Mouse (Mus musculus) embryonic facial prominence, embryonic 13.5 days (tissue): ENCODE results near the gene Gemin5. TPM values are rescaled to one million over a fixed set of nuclear protein-coding genes. Genes with fewer than 3 reads are reported as not detected.

Experiments
- ATAC-seq: fragments of 200-750 bp; cut with Nextera tagmentation; 2 replicates; pipeline ENCODE4 v1.8.0; 2017; ENCODE audit warnings: low read depth; ENCODE audit not compliant: insufficient number of reproducible peaks, insufficient read depth, low FRiP score, low TSS enrichment
- H3K27ac ChIP-seq: fragments of 300-500 bp; sonication (generic); 2 replicates; pipeline ENCODE4 v1.5.1; 2015; ENCODE audit warnings: moderate library complexity, mild to moderate bottlenecking, inconsistent platforms
- H3K27me3 ChIP-seq: fragments of 300-500 bp; sonication (generic); 2 replicates; pipeline ENCODE4 v1.6.1; 2015; ENCODE audit warnings: mild to moderate bottlenecking, inconsistent platforms
- H3K36me3 ChIP-seq: fragments of 300-500 bp; sonication (generic); 2 replicates; pipeline ENCODE4 v1.6.1; 2015; ENCODE audit warnings: mild to moderate bottlenecking, inconsistent platforms
- H3K4me1 ChIP-seq: fragments of 300-500 bp; sonication (generic); 2 replicates; pipeline ENCODE4 v1.6.1; 2015; ENCODE audit warnings: inconsistent platforms
- H3K4me2 ChIP-seq: fragments of 300-500 bp; sonication (generic); 2 replicates; pipeline ENCODE4 v1.6.1; 2015; ENCODE audit warnings: moderate library complexity, mild to moderate bottlenecking, inconsistent platforms
- H3K4me3 ChIP-seq: fragments of 300-500 bp; sonication (generic); 2 replicates; pipeline ENCODE4 v1.5.1; 2015; ENCODE audit warnings: mild to moderate bottlenecking, inconsistent platforms
- H3K9ac ChIP-seq: fragments of 300-500 bp; sonication (generic); 2 replicates; pipeline ENCODE4 v1.6.1; 2015; ENCODE audit warnings: mild to moderate bottlenecking, inconsistent platforms
- H3K9me3 ChIP-seq: fragments of 300-500 bp; sonication (generic); 2 replicates; pipeline ENCODE4 v1.6.1; 2016; ENCODE audit warnings: inconsistent platforms
- WGBS: fragments of 180-500 bp; shearing (Covaris S2); methylation state at CpG from one replicate; pipeline ENCODE4 v1.1.7; 2015; ENCODE audit warnings: mixed read lengths; 5-methylcytosine and 5-hydroxymethylcytosine counted together
- polyA plus RNA-seq: library from polyadenylated mRNA; unstranded; fragments of >200 nt; fragmentation: Nextera tagmentation; extraction: Ambion mirVana; gene quantifications from 2 replicates; pipeline ENCODE4 v1.2.1, GENCODE M21; 2015

The Gemin5 gene
- polyA plus RNA-seq, 1 experiment from 2014 or later = 26.1 TPM

DNA sequence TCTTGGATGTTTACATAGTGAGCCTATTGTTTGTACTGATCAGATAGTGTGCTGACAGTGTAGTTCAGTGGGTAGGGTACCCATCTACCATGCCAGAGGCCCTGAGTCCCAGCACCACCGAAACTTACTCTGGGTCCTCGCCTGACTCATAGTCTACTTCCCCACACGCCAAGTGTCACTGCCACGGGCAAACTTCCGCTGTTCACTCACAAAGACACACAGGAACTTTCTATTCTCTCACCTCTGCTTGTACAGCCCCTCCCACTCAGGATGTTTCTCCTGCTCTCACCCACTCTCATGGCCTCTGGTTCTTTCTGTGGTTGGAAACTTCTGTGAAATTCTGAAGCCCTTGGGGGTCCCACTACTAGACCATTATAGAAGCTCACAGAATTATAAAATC, 72.2 kb downstream of the Gemin5 start:
- WGBS = 78% methylated on average over 5 of the region's 5 CpGs
- Histone ChIP-seq H3K36me3 (no peaks in the 10 kb centered on the region), H3K27ac (no peak overlapping the region), H3K4me1 (peaks cover 12% of the 10 kb centered on the region; the same call in 1 of the 2 replicates), H3K4me2 (no peak overlapping the region), H3K4me3 (no peak overlapping the region), H3K27me3 (peaks cover 30% of the 10 kb centered on the region), H3K9me3 (no peaks in the 10 kb centered on the region), H3K9ac (no peak overlapping the region)
- ATAC-seq = no peak

DNA sequence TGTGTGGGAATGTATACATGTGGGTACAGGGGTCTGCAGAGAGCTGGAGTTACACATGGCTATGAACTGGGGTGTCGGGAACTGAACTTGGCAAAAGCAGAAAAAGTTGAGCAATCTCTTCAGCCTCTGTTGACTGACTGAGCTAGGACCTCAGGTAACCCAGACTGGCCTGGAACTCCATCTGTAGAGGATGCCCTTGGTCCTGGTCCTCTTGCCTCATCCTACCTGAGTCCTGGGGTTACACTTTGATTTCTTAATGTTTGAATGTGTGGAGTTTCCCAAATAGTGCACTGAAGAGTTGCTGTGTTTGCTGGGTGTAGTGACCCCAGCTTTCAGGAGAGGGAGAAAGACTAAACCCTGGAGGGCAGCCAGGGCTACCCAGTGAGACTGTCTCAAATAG, 72.8 kb downstream of the Gemin5 start:
- H3K4me3 ChIP-seq = no peak overlapping the region
- WGBS = 84% methylated on average over 1 of the region's 1 CpGs
- no peak overlapping the region for H3K27ac ChIP-seq
- H3K9me3 ChIP-seq = no peaks in the 10 kb centered on the region
- no peaks in the 10 kb centered on the region for H3K36me3 ChIP-seq
- H3K27me3 ChIP-seq = peaks cover 30% of the 10 kb centered on the region
- no peak overlapping the region for H3K9ac ChIP-seq
- peaks cover 12% of the 10 kb centered on the region; the same call in 1 of the 2 replicates for H3K4me1 ChIP-seq
- H3K4me2 ChIP-seq = no peak overlapping the region
- no peak for ATAC-seq

DNA sequence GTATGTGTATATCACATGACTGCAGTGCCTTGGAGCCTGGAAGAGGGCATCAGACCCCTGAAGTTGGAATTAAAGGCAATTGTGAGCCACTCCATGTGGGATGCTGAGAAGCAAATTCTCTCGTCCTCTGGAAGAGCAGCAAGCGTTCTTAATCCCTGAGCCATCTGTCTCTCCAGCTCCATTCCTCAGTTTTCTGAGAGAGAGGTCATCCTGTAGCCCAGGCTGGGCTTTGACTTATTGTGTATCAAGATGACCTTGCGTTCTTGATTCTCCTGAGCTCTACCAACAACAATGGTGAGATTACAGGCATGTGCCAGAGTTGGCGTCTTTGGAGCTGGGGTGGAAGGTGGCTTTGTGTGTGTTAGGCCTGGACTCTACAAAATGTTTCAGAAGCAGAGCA, 73.6 kb downstream of the Gemin5 start:
- Histone ChIP-seq H3K4me3 (no peak overlapping the region), H3K27me3 (peaks cover 30% of the 10 kb centered on the region), H3K36me3 (no peaks in the 10 kb centered on the region), H3K9ac (no peak overlapping the region), H3K27ac (no peak overlapping the region), H3K9me3 (no peaks in the 10 kb centered on the region), H3K4me2 (no peak overlapping the region), H3K4me1 (peaks cover 12% of the 10 kb centered on the region; the same call in 1 of the 2 replicates)
- WGBS = 70% methylated on average over 4 of the region's 4 CpGs
- ATAC-seq = no peak

DNA sequence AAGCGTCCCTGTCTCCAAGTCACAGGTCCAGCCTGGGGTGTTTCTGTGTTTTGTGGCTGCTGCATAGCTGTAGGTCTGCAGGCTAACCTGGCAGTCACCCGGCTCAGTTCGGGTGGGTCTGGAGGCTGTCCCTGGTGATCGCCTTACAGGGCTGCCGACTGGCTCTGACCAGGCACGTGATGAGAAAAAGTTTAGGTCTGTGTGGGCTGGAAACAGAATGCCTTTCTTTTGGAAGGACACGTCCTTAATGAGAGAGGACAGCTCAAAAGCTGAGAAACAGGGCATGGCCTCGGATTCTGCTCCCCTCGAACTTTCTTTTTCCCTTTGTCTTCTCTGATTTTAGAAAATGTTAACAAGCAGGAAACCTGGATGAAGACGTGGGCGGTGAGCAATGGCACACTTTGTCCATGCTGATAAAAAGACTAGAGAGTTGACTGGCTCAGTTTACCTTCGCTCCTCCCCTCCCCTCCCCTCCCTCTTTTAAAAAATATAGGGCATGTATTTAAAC, 75.3 kb downstream of the Gemin5 start, which contains the start of gene Gm12248:
TSS of gene Gm12248 (minus strand) at position 114 of the 508 bp plus-strand sequence.
- peak within 1 kb of the TSS; percentile 55 for H3K9ac ChIP-seq
- H3K9me3 ChIP-seq = no peaks in the 10 kb centered on the region
- H3K4me1 ChIP-seq = peaks cover 12% of the 10 kb centered on the region; the same call in 1 of the 2 replicates
- ATAC-seq = no peak
- no peak within 1 kb of the TSS for H3K27ac ChIP-seq
- no peaks in the 10 kb centered on the region for H3K36me3 ChIP-seq
- peak within 1 kb of the TSS; percentile 45 for H3K4me2 ChIP-seq
- WGBS = 13% methylated on average over 12 of the region's 12 CpGs
- peaks cover 20% of the 10 kb centered on the region; the same call in 1 of the 2 replicates for H3K27me3 ChIP-seq
- peak within 1 kb of the TSS; percentile 13; the same call in 1 of the 2 replicates for H3K4me3 ChIP-seq

DNA sequence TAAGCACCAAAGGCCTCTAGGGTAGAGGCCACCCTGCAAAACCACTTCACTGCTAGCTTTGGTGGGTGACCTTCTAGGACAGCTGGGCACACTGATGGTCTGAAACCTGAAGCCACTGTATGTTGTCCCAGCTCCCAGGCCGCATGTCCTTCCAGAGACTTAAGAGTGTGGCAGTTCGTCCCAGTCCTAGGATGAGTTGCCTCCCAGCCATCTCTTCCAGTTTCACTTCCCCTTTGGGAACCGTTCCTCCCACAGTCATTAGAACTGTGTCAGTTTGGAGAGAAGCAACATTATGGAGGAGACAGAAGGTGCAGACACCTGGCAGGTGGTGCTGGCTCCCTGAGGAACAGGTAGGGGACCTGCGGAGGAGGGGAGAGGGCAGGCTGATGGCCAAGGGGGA, 75.8 kb downstream of the Gemin5 start:
- peaks cover 14% of the 10 kb centered on the region; the same call in 1 of the 2 replicates for H3K27me3 ChIP-seq
- no peak overlapping the region for H3K27ac ChIP-seq
- peak overlapping the region; percentile 55; the same call in 1 of the 2 replicates for H3K9ac ChIP-seq
- no peaks in the 10 kb centered on the region for H3K9me3 ChIP-seq
- peaks cover 8% of the 10 kb centered on the region; the same call in 1 of the 2 replicates for H3K4me1 ChIP-seq
- no peaks in the 10 kb centered on the region for H3K36me3 ChIP-seq
- WGBS = 43% methylated on average over 4 of the region's 4 CpGs
- peak overlapping the region; percentile 13; the same call in 1 of the 2 replicates for H3K4me3 ChIP-seq
- H3K4me2 ChIP-seq = peak overlapping the region; percentile 45
- ATAC-seq = no peak

DNA sequence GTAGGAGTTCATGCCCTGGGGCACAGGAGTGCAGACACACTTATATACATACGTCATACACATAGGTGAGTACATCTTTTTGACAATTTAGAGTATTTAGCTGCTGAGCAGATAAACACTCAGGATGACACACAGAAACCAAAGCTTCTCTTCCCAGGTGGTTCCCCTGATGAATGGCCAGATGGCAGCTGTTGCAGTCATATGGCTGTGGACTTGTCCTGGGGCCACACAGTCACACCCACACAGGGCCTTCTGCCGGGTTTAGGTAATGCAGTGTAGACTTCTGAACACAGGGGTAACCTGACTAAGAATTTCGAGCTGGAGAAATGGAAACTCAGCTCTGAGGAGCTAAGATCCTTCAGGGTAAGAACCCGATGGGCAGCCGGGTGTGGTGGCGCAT, 86.6 kb downstream of the Gemin5 start:
- Histone ChIP-seq H3K27me3 (no peaks in the 10 kb centered on the region), H3K36me3 (no peaks in the 10 kb centered on the region), H3K4me3 (no peak overlapping the region), H3K4me2 (no peak overlapping the region), H3K9ac (no peak overlapping the region), H3K4me1 (no peaks in the 10 kb centered on the region), H3K27ac (no peak overlapping the region), H3K9me3 (no peaks in the 10 kb centered on the region)
- no peak for ATAC-seq
- WGBS = 88% methylated on average over 6 of the region's 6 CpGs

DNA sequence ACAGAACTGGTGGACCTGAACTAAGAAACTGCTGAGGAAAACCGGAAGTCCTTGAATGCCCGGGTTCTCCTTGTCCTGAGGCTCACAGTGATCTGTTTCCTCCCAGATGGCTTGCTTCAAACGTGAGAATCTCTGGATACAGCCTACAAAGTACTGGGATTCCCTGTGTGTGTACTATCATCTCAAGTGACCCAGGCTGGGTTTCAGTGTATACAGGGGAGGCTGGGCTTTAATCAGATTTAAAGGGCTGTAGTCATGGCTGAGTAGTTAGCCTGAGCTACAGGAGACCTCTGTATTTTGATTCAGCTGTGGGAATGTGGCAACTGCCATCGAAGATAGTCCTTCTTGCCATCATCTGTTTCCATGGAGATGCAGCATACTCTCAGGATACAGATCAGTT, 91.1 kb downstream of the Gemin5 start:
- H3K27ac ChIP-seq = no peak overlapping the region
- no peak overlapping the region for H3K4me2 ChIP-seq
- ATAC-seq = no peak
- no peaks in the 10 kb centered on the region for H3K9me3 ChIP-seq
- no peak overlapping the region for H3K4me3 ChIP-seq
- no peaks in the 10 kb centered on the region for H3K27me3 ChIP-seq
- 73% methylated on average over 4 of the region's 4 CpGs for WGBS
- no peaks in the 10 kb centered on the region for H3K4me1 ChIP-seq
- H3K36me3 ChIP-seq = no peaks in the 10 kb centered on the region
- no peak overlapping the region for H3K9ac ChIP-seq

DNA sequence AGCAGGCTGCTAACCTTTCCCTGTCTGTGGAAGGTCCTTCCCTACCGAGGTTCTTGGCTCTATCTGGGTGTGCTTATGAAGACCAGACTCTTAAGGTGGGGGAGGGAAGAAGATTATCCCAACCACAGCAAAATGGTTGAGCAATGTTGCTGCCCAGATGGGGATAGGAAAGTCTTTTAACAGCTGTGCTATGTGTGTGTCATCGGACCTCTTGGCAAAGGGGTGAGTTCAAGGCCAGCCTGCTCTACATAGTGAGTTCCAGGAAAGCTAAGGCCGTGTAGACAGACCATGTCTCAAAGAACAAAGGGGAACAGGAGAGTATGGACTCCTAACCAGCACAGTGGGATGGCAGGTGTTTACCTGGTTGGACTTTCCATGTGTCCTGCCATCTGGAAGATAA, 95.4 kb downstream of the Gemin5 start:
- 72% methylated on average over 3 of the region's 3 CpGs for WGBS
- Histone ChIP-seq H3K27me3 (no peaks in the 10 kb centered on the region), H3K9me3 (no peaks in the 10 kb centered on the region), H3K9ac (no peak overlapping the region), H3K4me3 (no peak overlapping the region), H3K36me3 (no peaks in the 10 kb centered on the region), H3K4me2 (no peak overlapping the region), H3K27ac (no peak overlapping the region), H3K4me1 (no peaks in the 10 kb centered on the region)
- no peak for ATAC-seq

Other genes starting within 250 kb of the Gemin5 start
- gene Larp1, start 159.5 kb downstream of the Gemin5 start, polyA plus RNA-seq = 18.6 and 18.9 TPM in 2 replicates
- gene Gm12248, start 75.4 kb downstream of the Gemin5 start, polyA plus RNA-seq = 0.29 TPM in 1 of 2 replicates, not detected in the other
- 100.0 and 104 TPM in 2 replicates for gene Cnot8, start 64.4 kb downstream of the Gemin5 start, polyA plus RNA-seq
- 135 and 138 TPM in 2 replicates for gene Mrpl22, start 3.1 kb upstream of the Gemin5 start, polyA plus RNA-seq
- 3.1 and 3.4 TPM in 2 replicates for gene Igtp, start 31.0 kb upstream of the Gemin5 start, polyA plus RNA-seq
- 1.5 and 1.8 TPM in 2 replicates for gene Irgm2, start 31.1 kb upstream of the Gemin5 start, polyA plus RNA-seq
- gene 4930438A08Rik, start 106.3 kb upstream of the Gemin5 start, polyA plus RNA-seq = not detected in 2 replicates
- gene Zfp692, start 138.5 kb upstream of the Gemin5 start, polyA plus RNA-seq = 30.6 and 31.4 TPM in 2 replicates
- gene Zfp672, start 161.8 kb upstream of the Gemin5 start, polyA plus RNA-seq = 41.2 and 41.9 TPM in 2 replicates
- gene Sh3bp5l, start 162.2 kb upstream of the Gemin5 start, polyA plus RNA-seq = 33.4 and 34.6 TPM in 2 replicates
- 1.3 TPM in 1 of 2 replicates, not detected in the other for gene Lypd8, start 210.5 kb upstream of the Gemin5 start, polyA plus RNA-seq